Mouse (Mus musculus) hematopoietic stem cell, adult 5-6 weeks (primary cell): ENCODE results near the gene Fcer1g. TPM values are rescaled to one million over a fixed set of nuclear protein-coding genes. Genes with fewer than 3 reads are reported as not detected.

Source experiments
- ATAC-seq, 2 experiments: fragments of 125-278 bp in 1 of 2; replicated peaks in 1 of 2; 2 replicates each; pipeline ENCODE4 v1.8.0; 2016 to 2017; ENCODE audit warnings: inconsistent platforms in 2 of 2, mild to moderate bottlenecking in 2 of 2, moderate number of reproducible peaks in 2 of 2, low read depth in 1 of 2, moderate TSS enrichment in 1 of 2; ENCODE audit not compliant: low FRiP score in 2 of 2, poor library complexity in 2 of 2, severe bottlenecking in 2 of 2, insufficient read depth in 1 of 2, low TSS enrichment in 1 of 2
- total RNA-seq: library from RNA; stranded (forward); fragments of 172-1452, 232-1000 nt; gene quantifications from 2 replicates; pipeline ENCODE4 v1.2.3, GENCODE M21; 2017

The Fcer1g gene
- total RNA-seq, 1 experiment from 2014 or later = 44.5 TPM

DNA sequence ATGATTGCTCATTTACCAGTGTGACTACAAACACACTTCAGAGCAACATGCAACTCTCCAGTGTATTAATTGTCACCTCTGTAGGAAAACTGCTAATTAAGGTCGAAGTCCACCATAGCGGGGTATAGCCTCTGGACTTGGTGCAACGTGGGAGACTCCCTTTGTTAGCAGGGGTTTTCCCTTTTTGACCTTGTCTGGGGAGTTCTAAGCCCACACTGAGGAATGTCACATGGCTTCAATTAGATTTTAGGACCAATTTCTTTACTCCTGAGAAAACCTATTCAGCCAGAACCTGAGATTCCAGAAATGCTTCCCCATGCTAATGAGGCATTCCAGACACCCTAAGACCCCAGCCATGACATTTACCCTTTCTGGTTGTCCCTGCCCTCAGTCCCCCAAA is 4.0 kb downstream of the Fcer1g start:
- no peak for ATAC-seq

DNA sequence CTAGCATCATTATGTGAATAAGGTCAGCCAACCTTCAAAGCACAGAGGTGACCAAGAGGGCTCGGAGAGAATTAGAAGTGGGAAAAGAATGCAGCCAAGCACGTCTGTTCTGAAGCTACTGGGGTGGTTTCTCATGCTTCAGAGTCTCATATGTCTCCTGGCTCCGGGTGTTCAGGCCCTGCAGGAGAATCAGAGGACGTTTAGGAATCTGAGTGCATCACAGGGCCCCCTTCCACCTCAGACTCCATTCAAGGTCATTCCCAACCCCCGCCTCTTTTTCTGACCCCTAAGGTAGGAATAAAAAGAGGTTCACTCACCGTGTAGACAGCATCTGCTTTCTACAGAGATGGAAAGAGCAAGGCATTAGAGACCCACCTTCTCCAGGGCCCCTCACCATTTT is 4.4 kb downstream of the Fcer1g start:
- ATAC-seq = no peak

DNA sequence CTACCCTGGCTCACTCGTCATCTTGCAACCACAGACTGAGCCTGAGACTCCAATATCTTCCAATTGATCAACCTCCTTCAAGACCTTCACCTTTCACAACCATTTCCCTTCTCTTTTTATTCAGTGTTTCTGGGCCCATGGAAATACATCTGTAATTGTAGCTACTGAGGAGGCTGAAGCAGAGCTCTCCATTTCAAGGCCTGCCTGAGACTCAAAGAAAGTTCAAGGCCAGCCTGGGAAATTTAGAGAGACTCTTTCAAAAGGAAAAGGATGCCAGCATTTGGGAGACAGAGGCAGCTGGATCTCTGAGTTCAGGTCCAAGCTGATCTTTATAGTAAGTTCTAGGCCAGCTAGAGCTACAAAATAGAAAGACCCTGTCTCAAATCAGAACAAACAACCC is 6.3 kb downstream of the Fcer1g start:
- no peak for ATAC-seq

DNA sequence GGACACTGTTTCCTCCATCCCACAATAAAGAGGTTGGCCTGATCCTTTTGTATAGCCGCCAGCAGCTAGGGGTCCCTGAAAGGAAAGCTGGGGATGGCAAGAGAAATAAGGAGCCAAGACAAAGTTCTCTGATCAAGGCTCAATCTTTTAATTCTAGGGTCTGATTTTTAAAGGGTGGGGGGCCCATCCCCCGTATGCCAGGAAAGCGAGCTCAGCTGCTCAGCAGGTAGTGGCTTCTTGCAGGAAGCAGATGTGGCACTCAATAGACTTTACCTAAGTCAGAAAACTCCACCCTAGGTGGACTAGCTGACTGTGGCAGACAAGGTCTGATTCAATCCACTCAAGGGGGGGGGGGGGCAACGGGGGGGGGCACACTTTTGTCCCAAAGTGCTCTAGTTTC is 7.4 kb downstream of the Fcer1g start:
- no peak for ATAC-seq

DNA sequence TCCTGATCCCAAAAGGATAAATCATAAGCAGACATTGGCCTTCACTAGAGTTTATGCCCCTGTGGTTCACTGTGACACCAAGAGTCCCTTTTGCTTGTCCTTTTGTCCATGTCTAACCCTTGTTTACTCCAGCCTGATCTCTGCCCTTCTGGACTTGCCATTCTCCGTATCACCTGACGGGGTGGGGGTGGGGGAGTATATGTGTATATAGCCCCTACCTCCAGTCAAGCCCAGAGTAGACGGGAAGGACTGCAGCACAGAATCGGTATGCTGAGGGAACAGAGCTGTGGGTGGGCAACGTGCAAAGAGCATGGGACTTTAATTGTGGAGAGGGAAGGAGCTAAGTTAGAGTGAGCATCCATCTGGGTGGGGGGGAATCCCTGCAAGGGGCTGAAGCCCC is 9.3 kb downstream of the Fcer1g start, which contains the start of gene Apoa2:
Apoa2 (plus strand) TSS at position 198 of the 400 bp plus-strand sequence.
- ATAC-seq = no peak

DNA sequence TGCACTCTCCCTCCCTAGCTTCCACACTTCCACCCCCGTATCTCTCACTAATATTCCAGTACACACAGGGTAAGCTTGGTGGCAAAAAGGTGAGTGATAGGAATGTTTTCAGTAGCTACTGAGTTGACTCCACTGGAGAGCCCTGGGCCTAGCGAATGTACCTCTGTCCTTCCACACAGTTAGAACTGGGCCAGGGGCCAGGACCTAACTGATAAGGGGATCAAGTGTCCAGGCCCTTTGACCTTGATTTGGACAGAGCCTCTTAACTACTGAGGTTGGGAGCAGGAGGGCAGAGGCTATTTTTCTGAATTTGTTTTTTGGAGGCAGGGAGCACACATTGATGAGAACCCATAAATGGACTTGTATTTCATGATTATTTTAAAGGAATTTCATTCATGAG is 10.4 kb downstream of the Fcer1g start:
- ATAC-seq = no peak

DNA sequence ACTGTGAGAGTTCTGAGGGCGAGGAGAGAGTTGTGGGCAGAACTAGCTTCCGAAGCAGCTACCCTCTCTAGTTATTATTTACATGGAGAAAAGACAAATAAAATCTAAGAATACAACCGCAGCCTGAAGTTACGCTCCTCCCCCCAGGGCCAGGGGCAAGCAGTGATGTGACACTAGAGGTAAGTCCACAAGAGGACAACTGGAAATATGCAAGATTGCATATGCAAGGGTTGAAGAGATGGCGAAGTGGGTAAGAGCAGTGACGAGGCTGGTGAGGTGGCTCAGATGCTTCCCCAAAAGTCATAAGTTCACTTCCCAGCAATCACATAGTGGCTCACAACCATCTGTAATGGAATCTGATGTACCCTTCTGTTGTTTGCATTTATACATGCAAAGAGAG is 11.0 kb downstream of the Fcer1g start:
- no peak for ATAC-seq

DNA sequence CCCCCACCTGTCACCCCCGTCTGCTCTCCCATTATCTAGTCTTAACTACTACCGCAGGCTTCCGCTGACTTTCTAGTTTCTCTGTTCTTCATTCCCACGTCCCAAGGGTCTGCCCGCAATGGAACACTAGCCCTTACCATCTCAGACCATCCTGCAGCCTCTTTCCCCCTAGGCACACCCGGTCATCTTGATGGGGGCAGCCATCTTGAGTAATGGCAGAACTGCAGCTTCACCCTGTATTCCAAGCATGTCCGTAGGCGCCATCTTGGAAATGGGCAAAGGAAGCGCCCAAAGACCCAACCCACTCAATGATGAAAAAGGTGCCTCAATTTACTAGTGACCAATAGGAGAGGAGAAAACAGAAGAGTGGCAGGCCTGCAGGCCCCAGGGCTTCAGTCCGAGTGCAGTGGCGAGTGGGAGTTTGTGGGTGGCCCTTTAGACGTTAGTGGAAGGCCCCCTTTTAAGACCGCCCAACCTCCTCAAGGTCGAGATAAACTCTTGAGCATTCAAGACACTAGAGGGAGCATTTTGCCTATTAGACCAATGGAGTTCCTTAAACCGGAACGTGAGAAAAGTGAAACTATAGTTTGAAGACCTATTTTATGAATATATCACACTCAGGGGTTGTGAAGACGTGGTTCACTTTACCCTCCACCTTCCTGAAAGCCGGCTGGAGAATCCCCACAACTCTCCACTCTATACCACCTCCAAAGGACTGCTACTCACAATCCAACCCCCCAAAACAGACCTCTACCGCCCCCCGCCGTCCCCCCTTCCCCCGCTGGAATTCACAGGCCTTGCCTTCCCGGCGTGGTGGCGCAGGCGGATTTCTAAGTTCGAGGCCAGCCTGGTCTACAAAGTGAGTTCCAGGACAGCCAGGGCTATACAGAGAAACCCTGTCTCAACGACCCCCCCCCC is 11.7 kb downstream of the Fcer1g start, which contains the start of gene Tomm40l:
Tomm40l (minus strand) TSS at position 277 of the 918 bp plus-strand sequence.
- peak; percentile 97 to 99 for ATAC-seq

DNA sequence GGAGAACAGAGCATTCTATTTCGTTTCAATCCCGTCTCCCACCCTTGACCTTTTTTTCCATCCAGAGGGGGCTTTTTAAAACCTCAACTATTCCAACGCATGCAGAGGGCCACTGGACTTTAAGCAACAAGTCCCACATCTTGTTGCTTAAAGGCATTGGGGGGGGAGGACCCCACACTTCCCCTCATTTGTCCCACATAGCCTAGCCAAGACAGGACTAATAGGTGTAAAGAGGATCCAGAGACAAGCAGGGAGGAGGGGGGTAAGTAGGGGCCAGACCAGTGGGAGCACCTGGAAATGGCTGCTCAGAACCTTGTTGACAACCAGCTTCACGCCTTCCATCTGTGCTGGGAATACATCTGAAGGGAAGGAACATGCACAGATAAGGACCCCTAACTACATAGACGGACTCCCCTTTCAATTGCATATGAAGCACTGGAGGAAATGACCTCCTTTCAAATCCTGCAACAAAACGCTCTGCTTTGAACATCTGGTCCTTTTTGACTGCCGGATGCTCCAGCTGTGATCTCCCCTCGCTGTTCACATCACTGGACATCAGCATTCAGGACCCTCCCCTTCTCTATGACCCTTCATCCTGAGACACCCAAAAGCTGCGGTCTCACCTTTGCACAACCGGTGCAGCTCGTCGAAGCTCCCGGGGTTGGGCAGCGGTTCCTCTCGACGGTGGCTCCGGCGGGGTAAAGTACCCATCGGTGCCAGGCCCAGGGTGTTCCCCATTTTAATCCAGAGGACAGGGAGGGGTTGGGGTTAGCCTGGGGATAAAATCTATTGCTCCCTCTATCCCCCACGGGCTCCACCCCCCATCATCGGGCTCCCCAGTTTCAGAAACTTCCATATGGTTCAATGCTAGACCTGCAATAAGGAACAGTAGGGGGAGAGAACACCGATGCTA is 12.6 kb downstream of the Fcer1g start:
- ATAC-seq = no peak

DNA sequence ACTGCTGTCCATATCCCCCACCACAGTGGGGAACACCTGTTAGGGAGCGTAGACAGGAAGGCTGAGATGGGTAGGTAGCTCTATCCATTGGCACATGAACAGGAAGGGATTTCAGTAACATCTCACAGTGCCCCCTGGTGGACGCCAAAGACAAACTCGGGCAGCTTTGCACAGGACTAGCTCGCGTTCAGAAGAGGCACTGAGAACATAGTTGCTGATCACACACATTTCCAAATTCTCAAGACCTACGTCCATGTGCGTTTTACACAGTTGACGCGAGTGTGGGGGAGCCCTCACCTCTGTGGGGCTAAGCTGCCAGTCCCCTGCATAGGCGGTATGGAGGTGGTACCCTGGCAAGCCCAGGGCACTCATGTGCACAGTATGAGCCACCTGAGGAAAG is 13.3 kb downstream of the Fcer1g start:
- ATAC-seq = peak in 1 of 2 experiments; percentile 22; a peak in 1 of 4 replicates

DNA sequence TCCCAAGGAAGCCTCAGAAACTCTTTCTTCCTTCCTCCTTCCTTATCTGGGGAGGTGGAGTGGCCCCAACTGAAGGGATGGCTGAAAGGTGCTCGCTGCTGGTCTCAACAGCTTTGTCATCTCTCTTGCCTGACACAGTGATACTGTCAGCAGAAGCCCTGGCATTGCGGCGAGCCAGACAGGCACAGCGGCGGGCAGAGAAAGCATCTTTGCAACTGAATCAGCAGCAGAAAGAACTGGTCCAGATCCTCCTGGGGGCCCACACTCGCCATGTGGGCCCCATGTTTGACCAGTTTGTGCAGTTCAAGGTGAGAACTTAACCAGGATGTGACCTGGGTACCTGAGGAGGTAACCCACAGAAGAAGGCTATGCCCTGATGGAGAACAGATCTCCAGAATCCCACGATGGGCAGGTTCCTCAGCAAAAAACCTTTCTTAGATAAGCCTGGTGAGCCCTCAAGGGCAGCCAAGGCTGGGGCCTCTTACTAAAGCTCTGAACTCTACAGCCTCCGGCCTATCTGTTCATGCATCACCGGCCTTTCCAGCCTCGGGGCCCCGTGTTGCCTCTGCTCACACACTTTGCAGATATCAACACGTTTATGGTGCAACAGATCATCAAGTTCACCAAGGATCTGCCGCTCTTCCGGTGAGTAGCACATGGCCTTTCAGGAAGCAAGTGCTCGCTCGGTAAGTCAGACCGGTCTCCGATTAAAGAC is 17.8 kb downstream of the Fcer1g start:
- no peak for ATAC-seq

DNA sequence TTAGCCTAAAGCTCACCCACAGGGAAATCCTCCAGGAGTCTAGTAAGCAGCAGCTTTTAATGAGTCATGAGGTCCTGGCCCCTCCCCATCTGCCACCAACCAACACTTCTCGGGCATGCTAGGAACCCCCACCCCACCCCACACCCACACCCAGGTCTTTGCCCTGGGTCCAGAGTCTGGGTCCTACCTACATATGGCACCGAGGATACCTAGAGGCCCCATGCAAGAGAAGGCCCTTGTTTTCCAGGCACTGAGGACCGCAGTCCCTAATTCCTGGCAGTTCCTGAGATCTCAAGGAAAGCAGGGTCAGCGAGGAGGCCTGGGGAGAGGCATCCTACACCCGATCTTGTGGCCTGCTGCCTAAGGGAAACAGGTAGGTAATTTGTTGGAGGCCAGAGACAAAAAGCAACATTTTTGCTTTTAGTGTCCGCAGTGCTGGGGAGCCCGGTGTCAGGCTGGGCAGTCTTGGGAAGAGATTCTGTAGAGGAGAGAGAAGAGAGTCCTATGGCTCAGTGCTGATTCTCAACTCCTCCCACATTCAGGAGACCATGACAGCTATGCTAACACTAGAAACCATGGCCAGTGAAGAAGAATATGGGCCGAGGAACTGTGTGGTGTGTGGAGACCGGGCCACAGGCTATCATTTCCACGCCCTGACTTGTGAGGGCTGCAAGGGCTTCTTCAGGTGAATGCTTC is 20.2 kb downstream of the Fcer1g start, which contains the start of gene Nr1i3:
Nr1i3 (plus strand) TSS at position 170 of the 696 bp plus-strand sequence.
- no peak for ATAC-seq

DNA sequence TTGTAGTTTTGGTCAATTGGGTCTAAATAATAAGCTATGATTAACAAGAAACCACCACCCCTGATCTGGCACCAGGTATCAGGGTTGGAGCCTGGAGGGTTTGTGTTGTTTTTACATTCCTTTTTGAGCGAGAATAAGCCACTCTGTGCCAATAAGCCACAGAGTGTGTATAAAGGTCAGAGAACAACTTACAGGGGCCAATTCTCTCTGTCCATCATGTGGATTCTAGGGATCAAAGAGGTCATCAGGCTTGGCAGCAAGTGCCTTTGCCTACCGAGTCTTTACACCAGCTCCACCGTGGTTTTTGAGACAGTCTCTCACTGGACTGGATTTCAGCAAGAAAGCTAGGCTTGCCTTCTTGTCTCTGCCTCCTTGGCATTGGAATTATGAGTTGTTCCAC is 21.3 kb downstream of the Fcer1g start:
- ATAC-seq = no peak

DNA sequence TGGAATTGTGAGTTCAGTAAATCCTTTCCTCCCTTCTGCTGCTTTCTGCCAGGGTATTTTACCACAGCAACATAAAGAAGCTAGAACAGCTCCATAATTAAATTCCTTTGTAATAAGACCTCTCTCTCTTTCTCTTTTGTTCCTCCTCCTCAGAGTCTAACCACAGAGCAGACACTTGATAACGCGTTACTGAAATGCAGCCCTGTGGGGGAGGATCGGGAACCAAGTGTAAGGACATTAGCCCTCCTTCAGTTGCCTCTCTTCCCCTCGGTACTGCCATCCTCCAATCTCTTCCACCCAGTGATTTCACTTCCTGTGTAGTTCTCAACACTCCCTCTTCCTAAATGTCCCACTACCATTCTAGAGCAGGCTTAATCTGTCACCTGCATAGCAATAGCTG is 24.8 kb downstream of the Fcer1g start:
- ATAC-seq = no peak; a peak in 1 of 4 replicates

DNA sequence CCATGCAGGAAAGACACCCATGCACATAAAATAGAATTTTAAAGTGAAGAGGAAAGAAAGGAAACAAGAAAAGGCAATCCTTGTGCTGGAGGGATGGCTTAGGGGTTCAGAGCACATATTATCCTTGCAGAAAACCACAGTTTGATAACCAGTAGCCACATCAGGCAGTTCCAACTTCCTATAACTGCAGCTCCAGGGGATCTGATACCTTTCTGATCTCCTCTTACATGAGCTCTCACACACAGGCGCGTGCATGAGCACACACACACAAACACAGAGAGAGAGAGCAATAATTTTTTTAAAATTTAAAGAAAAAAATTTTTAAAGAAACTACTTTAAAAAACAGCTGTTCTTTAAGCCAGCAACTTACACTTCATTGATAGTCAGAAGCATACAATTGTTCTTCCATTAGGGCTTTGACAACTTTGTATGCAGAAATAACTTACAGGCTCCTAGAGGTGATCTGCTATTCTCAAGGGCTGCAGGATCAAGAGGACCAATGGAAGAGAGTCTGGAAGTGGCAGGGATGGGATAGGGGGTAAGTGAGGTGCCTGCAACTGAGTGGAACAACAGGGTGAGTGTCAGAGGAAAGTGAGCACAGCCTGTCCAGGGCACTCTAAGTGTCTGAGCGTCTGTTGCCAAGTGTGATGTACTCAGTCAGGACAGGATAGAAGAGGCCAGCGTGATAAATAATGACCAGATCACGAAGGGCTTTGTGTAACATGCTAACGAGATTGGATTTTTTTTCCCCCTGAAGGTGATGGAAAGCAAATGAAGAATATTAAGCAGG is 28.3 kb downstream of the Fcer1g start:
- ATAC-seq = no peak

DNA sequence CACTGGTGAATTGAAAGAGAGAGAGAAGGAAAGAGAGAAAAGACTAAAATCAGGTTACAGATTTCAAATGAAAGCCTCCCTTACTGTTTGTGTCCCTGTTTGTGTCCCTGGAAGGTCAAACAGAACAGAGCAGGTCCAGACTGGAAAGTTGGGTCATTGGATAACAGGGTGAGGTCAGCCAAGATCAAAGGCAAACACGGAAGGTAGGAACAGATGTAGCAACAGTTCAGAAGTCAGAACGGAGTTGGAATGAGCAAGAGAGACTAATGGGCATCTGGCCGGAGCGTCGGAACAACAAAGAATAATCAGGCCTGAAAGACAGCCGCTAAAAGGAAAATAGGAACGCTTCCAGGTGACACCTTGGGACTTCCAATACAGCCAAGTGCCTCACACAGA is 29.9 kb downstream of the Fcer1g start:
- no peak for ATAC-seq
